Mouse (Mus musculus) common myeloid progenitor, adult 5-6 weeks (primary cell): ENCODE measurements around the gene Memo1. TPM values are rescaled to one million over a fixed set of nuclear protein-coding genes. Genes with fewer than 3 reads are reported as not detected.

ENCODE experiments used
- ATAC-seq: replicated peaks from 2 replicates; pipeline ENCODE4 v1.8.0; 2016; ENCODE audit warnings: low read depth, mild to moderate bottlenecking, moderate TSS enrichment, inconsistent platforms; ENCODE audit not compliant: poor library complexity, severe bottlenecking
- total RNA-seq: library from RNA; stranded (forward); fragments of 200-1000, 187-1606 nt; gene quantifications from 2 replicates; pipeline ENCODE4 v1.2.3, GENCODE M21; 2017

The Memo1 gene
- total RNA-seq, 1 experiment from 2014 or later = 127 TPM

DNA sequence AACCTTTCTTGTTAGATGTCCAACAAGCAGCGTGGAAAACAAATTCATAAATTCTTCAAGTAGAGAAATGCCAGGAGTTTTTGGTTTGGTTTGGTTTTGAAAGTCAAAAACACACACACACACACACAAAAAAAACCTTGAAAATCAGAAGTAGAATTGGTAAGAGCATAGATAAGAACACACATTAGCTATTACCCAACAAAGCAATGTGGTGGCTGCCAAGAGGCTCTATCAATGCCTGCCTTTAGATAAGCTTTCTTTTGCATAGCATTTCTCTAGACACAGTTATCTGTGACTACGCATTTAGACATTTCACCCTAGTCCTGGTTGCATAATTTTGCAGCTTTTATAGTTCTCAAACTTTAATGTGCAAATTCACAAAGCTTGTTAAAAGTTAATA is 115.7 kb downstream of the Memo1 start:
- 0 out of 2 replicates have a peak, but pooled peaks have one; percentile 45 for ATAC-seq

GRCm38 (mm10) chr17:74173726-74174125 is 121.6 kb downstream of the Memo1 start:
- ATAC-seq = no peak

GRCm38 (mm10) chr17:74172834-74173233 is 122.5 kb downstream of the Memo1 start:
- ATAC-seq = no peak

DNA sequence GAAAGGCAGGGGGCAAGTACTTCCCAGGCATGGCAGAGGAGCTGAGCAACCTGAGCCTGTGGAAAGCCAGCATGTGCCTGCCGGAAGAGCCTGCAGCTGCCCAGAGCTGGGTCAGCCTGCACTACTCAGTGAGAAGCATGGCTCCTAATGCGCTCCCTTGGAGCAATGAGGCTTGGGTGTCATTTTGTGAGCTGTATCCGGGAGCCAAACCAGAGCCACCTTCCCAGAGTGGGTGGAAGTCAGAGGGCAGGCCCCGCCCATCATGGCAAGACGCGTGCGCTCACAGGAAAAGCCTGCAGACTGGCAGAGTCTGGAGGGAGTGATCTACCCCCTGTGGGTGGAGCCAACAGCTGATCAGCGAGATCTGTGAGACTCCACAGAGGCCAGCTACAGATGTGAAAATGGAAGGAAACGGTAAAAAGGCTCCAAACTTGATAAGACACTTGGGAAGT is 135.9 kb downstream of the Memo1 start:
- peak; percentile 100 for ATAC-seq

DNA sequence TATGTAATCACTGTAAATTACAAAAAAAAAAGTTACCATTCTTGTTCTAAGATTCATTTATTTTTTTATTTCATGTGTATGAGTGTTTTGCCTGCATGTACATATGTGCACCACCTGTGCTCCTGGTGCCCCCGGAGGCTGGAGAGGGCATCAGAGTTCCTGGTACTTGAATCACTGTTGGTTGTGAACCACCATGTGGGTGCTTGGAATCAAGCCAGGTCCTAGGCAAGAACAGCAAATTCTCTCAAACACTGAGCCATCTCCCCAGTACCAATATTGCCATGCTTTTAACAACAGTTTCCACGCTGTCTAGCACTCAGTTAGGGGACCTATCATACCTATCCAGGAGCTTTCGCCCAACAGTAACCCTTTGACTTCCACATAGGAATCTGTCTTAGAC is 137.2 kb downstream of the Memo1 start:
- no peak for ATAC-seq

Other genes with a start within 250 kb of the Memo1 start
- gene Srd5a2, start 247.6 kb downstream of the Memo1 start, total RNA-seq = not detected in 2 replicates
- 107 and 148 TPM in 2 replicates for gene Dpy30, start 28.4 kb upstream of the Memo1 start, total RNA-seq
- 54.4 and 55.8 TPM in 2 replicates for gene Spast, start 43.5 kb upstream of the Memo1 start, total RNA-seq
- 9.1 and 13.8 TPM in 2 replicates for gene Slc30a6, start 100.1 kb upstream of the Memo1 start, total RNA-seq
- gene Nlrc4, start 163.6 kb upstream of the Memo1 start, total RNA-seq = 6.9 and 7.1 TPM in 2 replicates
- 36.1 and 41.7 TPM in 2 replicates for gene Yipf4, start 194.0 kb upstream of the Memo1 start, total RNA-seq
- gene Birc6, start 232.8 kb upstream of the Memo1 start, total RNA-seq = 154 and 163 TPM in 2 replicates